8 mouse cellular contexts compared by ENCODE assay signal in genomic region chr9:65629767-65630630, GRCm38 (mm10). TPM values are rescaled to one million over a fixed set of nuclear protein-coding genes. Genes with fewer than 3 reads are reported as not detected.
A peak's percentile ranks its signal among the peaks of the same experiment; 100 is the strongest.
DNase-seq lines count a peak whose midpoint lies in the region; ATAC-seq lines count a peak whose summit lies in the region.

No protein-coding gene starts in this region.

- H3K4me2 ChIP-seq in embryonic facial prominence, embryonic 13.5 days, result peak overlapping the region; percentile 98
- peak overlapping the region; percentile 83 for H3K4me2 ChIP-seq in heart, embryonic 15.5 days

- peaks cover 16% of the 10 kb centered on the region for H3K4me1 ChIP-seq in embryonic facial prominence, embryonic 13.5 days
- peaks cover 21% of the 10 kb centered on the region; the same call in 1 of the 2 replicates for H3K4me1 ChIP-seq in heart, embryonic 15.5 days (replicated peaks)

- no peaks in the 10 kb centered on the region for H3K9me3 ChIP-seq in embryonic facial prominence, embryonic 13.5 days
- H3K9me3 ChIP-seq in heart, embryonic 15.5 days (replicated peaks), result no peaks in the 10 kb centered on the region

- H3K9ac ChIP-seq in embryonic facial prominence, embryonic 13.5 days, result peak overlapping the region; percentile 78
- peak overlapping the region; percentile 86 for H3K9ac ChIP-seq in heart, embryonic 15.5 days

- peak; percentile 87 for ATAC-seq in embryonic facial prominence, embryonic 13.5 days (ENCODE audit: insufficient number of reproducible peaks, insufficient read depth, low FRiP score, low TSS enrichment, low read depth)
- peak; percentile 90 for ATAC-seq in heart, embryonic 15.5 days (replicated peaks; ENCODE audit: insufficient number of reproducible peaks, insufficient read depth, low FRiP score, low read depth)

- DNase-seq in left cerebral cortex, postnatal 4 days, result peak; percentile 32
- no peak for DNase-seq in left cerebral cortex, adult 9 months (ENCODE audit: low spot score in 2 of 2)
- peak; percentile 84 for DNase-seq in kidney, postnatal 10 days
- DNase-seq in spleen, postnatal 36 days (ENCODE audit: low spot score in 2 of 2), result peak; percentile 22 to 30
- no peak for DNase-seq in frontal cortex, postnatal 36 days (ENCODE audit: low spot score in 2 of 2)

- intact Hi-C loops in left cerebral cortex, postnatal 4 days (cut with DNase I), result no loop called here

- H3K36me3 ChIP-seq in embryonic facial prominence, embryonic 13.5 days, result no peaks in the 10 kb centered on the region
- no peaks in the 10 kb centered on the region for H3K36me3 ChIP-seq in heart, embryonic 15.5 days
- H3K36me3 ChIP-seq in macrophage (ENCODE audit: inconsistent target), result no peaks in the 10 kb centered on the region

- under 1% methylated on average over 48 of the region's 83 CpGs for WGBS in embryonic facial prominence, embryonic 13.5 days
- WGBS in heart, embryonic 15.5 days, result 0% methylated on average over 42 of the region's 83 CpGs
- 1% methylated on average over 36 of the region's 83 CpGs for WGBS in macrophage (ENCODE audit: missing documents)

- H3K27me3 ChIP-seq in embryonic facial prominence, embryonic 13.5 days, result peaks cover 41% of the 10 kb centered on the region
- H3K27me3 ChIP-seq in heart, embryonic 15.5 days, result no peaks in the 10 kb centered on the region

- H3K4me3 ChIP-seq in embryonic facial prominence, embryonic 13.5 days, result peak overlapping the region; percentile 74
- peak overlapping the region; percentile 83 for H3K4me3 ChIP-seq in heart, embryonic 15.5 days
- peak overlapping the region; percentile 3; the same call in 1 of the 2 replicates for H3K4me3 ChIP-seq in macrophage (ENCODE audit: inconsistent target)

- no peak overlapping the region; the same call in 1 of the 2 replicates for H3K27ac ChIP-seq in embryonic facial prominence, embryonic 13.5 days
- H3K27ac ChIP-seq in heart, embryonic 15.5 days, result peak overlapping the region; percentile 91
- no peak overlapping the region for H3K27ac ChIP-seq in macrophage

- no peaks in the 10 kb centered on the region for H3K79me2 ChIP-seq in macrophage (ENCODE audit: inconsistent target)

RNA-seq across cellular contexts. Expression of gene Rbpms2, which starts 0.6 kb away (rescaled TPM):
- total RNA-seq in left cerebral cortex, postnatal 4 days (2021), result 1 to 10 TPM; 1.8 to 2.4 TPM
- polyA plus RNA-seq in embryonic facial prominence, embryonic 13.5 days (2015; fragmentation: Nextera tagmentation; extraction: Ambion mirVana), result 10.5 and 11.9 TPM in 2 replicates
- 90.2 and 98.2 TPM in 2 replicates for polyA plus RNA-seq in heart, embryonic 15.5 days (2015; fragmentation: Nextera tagmentation; extraction: Ambion mirVana)
- under 1 TPM in 3 of 26 experiments, not detected in 23; 0.44 to 0.67 (median 0.62) TPM for total RNA-seq in macrophage (2018; cell fraction: chromatin; rRNA removed)
- total RNA-seq in macrophage (2018; cell fraction: cytosol; rRNA removed), result under 1 TPM in 15 of 26 experiments, not detected in 11; 0.07 to 0.52 (median 0.22) TPM
- total RNA-seq in macrophage (2018; cell fraction: nucleus; rRNA removed), result under 1 TPM in 3 of 26 experiments, not detected in 23; 0.36 to 0.56 (median 0.42) TPM
- 0.14 to 0.42 TPM (median 0.28 TPM) in 3 replicates for polyA plus RNA-seq in macrophage (2018)

RNA-seq across cellular contexts. Expression of gene Oaz2, which starts 37.8 kb away (rescaled TPM):
- total RNA-seq in left cerebral cortex, postnatal 4 days (2021), result 100 to 1,000 TPM; 202 to 211 TPM
- 295 and 315 TPM in 2 replicates for polyA plus RNA-seq in embryonic facial prominence, embryonic 13.5 days (2015; fragmentation: Nextera tagmentation; extraction: Ambion mirVana)
- polyA plus RNA-seq in heart, embryonic 15.5 days (2015; fragmentation: Nextera tagmentation; extraction: Ambion mirVana), result 258 and 293 TPM in 2 replicates
- total RNA-seq in macrophage (2018; cell fraction: chromatin; rRNA removed), result 10 to 100 TPM in 24 of 26 experiments, 1 to 10 TPM in 2; 6.8 to 44.1 (median 21.2) TPM
- 10 to 100 TPM; 16.3 to 37.8 (median 26.7) TPM for total RNA-seq in macrophage (2018; cell fraction: cytosol; rRNA removed)
- total RNA-seq in macrophage (2018; cell fraction: nucleus; rRNA removed), result 10 to 100 TPM; 10.8 to 33.8 (median 18.9) TPM
- polyA plus RNA-seq in macrophage (2018), result 21.6 to 39.7 TPM (median 24.0 TPM) in 3 replicates

RNA-seq across cellular contexts. Expression of gene Pif1, which starts 43.0 kb away (rescaled TPM):
- 1 to 10 TPM; 1.7 to 1.9 TPM for total RNA-seq in left cerebral cortex, postnatal 4 days (2021)
- 15.4 and 18.4 TPM in 2 replicates for polyA plus RNA-seq in embryonic facial prominence, embryonic 13.5 days (2015; fragmentation: Nextera tagmentation; extraction: Ambion mirVana)
- polyA plus RNA-seq in heart, embryonic 15.5 days (2015; fragmentation: Nextera tagmentation; extraction: Ambion mirVana), result 9.8 and 12.8 TPM in 2 replicates
- total RNA-seq in macrophage (2018; cell fraction: chromatin; rRNA removed), result 1 to 10 TPM in 14 of 26 experiments, under 1 TPM in 3, not detected in 9; 0.42 to 7.2 (median 1.2) TPM
- total RNA-seq in macrophage (2018; cell fraction: cytosol; rRNA removed), result 1 to 10 TPM in 1 of 26 experiments, under 1 TPM in 19, not detected in 6; 0.03 to 1.3 (median 0.27) TPM
- total RNA-seq in macrophage (2018; cell fraction: nucleus; rRNA removed), result 1 to 10 TPM in 5 of 26 experiments, under 1 TPM in 17, not detected in 4; 0.12 to 3.1 (median 0.45) TPM
- polyA plus RNA-seq in macrophage (2018), result 0.51 to 0.53 TPM in 2 of 3 replicates, not detected in the other

RNA-seq across cellular contexts. Expression of gene Plekho2, which starts 50.2 kb away (rescaled TPM):
- total RNA-seq in left cerebral cortex, postnatal 4 days (2021), result 1 to 10 TPM; 6.1 to 7.0 TPM
- polyA plus RNA-seq in embryonic facial prominence, embryonic 13.5 days (2015; fragmentation: Nextera tagmentation; extraction: Ambion mirVana), result 12.6 TPM in 2 replicates
- 9.8 and 14.8 TPM in 2 replicates for polyA plus RNA-seq in heart, embryonic 15.5 days (2015; fragmentation: Nextera tagmentation; extraction: Ambion mirVana)
- 1,000 to 10,000 TPM in 1 of 26 experiments, 100 to 1,000 TPM in 25; 183 to 1,124 (median 419) TPM for total RNA-seq in macrophage (2018; cell fraction: chromatin; rRNA removed)
- total RNA-seq in macrophage (2018; cell fraction: cytosol; rRNA removed), result 100 to 1,000 TPM; 261 to 438 (median 317) TPM
- 1,000 to 10,000 TPM in 2 of 26 experiments, 100 to 1,000 TPM in 24; 284 to 1,133 (median 407) TPM for total RNA-seq in macrophage (2018; cell fraction: nucleus; rRNA removed)
- 195 to 316 TPM (median 234 TPM) in 3 replicates for polyA plus RNA-seq in macrophage (2018)

Comparison
In these comparisons a context has a peak if more than half of its experiments do, and no peak if none do; other contexts are left out.
1. DNase-seq: peak in left cerebral cortex, postnatal 4 days (single experiment), kidney, postnatal 10 days (single experiment) and spleen, postnatal 36 days (2 of 2); none in left cerebral cortex, adult 9 months (0 of 2) and frontal cortex, postnatal 36 days (0 of 2).
2. H3K4me3 ChIP-seq: peak in every context shown above with its lines; median percentile 83 in heart, embryonic 15.5 days; 74 in embryonic facial prominence, embryonic 13.5 days; 3 in macrophage.